Mouse (Mus musculus) kidney, postnatal 0 days (tissue): ENCODE data around the gene Guca1a. TPM values are rescaled to one million over a fixed set of nuclear protein-coding genes. Genes with fewer than 3 reads are reported as not detected.
A peak's percentile ranks its signal among the peaks of the same experiment; 100 is the strongest.

Experiments
- ATAC-seq: fragments of 200-750 bp; cut with Nextera tagmentation; replicated peaks from 2 replicates; pipeline ENCODE4 v1.8.0; 2017; ENCODE audit warnings: low read depth, moderate number of reproducible peaks, moderate TSS enrichment, moderate library complexity; ENCODE audit not compliant: low FRiP score
- DNase-seq: peaks from one replicate; pipeline ENCODE4 v3.0.0-alpha.2; 2016; ENCODE audit warnings: low spot score
- H3K27ac ChIP-seq: fragments of 300-500 bp; sonication (generic); 2 replicates; pipeline ENCODE4 v1.5.1; 2014; ENCODE audit warnings: mild to moderate bottlenecking
- H3K27me3 ChIP-seq: fragments of 300-500 bp; sonication (generic); 2 replicates; pipeline ENCODE4 v1.6.1; 2014; ENCODE audit warnings: low read length, mixed read lengths; ENCODE audit not compliant: insufficient read depth
- H3K36me3 ChIP-seq: fragments of 300-500 bp; sonication (generic); 2 replicates; pipeline ENCODE4 v1.6.1; 2014; ENCODE audit warnings: low read length, mixed read lengths; ENCODE audit not compliant: insufficient read depth
- H3K4me1 ChIP-seq: fragments of 300-500 bp; sonication (generic); replicated peaks from 2 replicates; pipeline ENCODE4 v1.6.1; 2014; ENCODE audit warnings: antibody characterized with exemption, low read length, mixed read lengths; ENCODE audit not compliant: insufficient read depth
- H3K4me2 ChIP-seq: fragments of 300-500 bp; sonication (generic); 2 replicates; pipeline ENCODE4 v1.6.1; 2014; ENCODE audit warnings: mild to moderate bottlenecking, low read length, moderate library complexity, mixed read lengths
- H3K4me3 ChIP-seq: fragments of 300-500 bp; sonication (generic); replicated peaks from 2 replicates; pipeline ENCODE4 v1.5.1; 2014; ENCODE audit warnings: low read depth, low read length
- H3K9ac ChIP-seq: fragments of 300-500 bp; sonication (generic); 2 replicates; pipeline ENCODE4 v1.6.1; 2014; ENCODE audit warnings: low read depth, low read length
- H3K9me3 ChIP-seq: fragments of 300-500 bp; sonication (generic); replicated peaks from 2 replicates; pipeline ENCODE4 v1.6.1; 2016; ENCODE audit warnings: low read length, inconsistent platforms, mixed read lengths
- CTCF ChIP-seq: IDR thresholded peaks from 2 replicates; pipeline ENCODE4 v1.5.1; 2016; ENCODE audit warnings: antibody characterized with exemption, low read depth, mild to moderate bottlenecking, moderate library complexity
- WGBS: fragments of 180-500 bp; shearing (Covaris S2); extraction: QIAGEN DNeasy Blood & Tissue Kit; methylation state at CpG from one replicate; pipeline ENCODE4 v1.1.7; 2014; 5-methylcytosine and 5-hydroxymethylcytosine counted together
- polyA plus RNA-seq: library from polyadenylated mRNA; unstranded; fragments of >200 nt; fragmentation: Nextera tagmentation; extraction: Ambion mirVana; gene quantifications from 2 replicates; pipeline ENCODE4 v1.2.1, GENCODE M21; 2015

The Guca1a gene
- polyA plus RNA-seq = 3.9 and 4.5 TPM in 2 replicates

- no peaks in the 10 kb centered on the region for H3K9me3 ChIP-seq
- DNase-seq = no peak
- H3K4me2 ChIP-seq = no peak within 1 kb of the TSS
- H3K4me1 ChIP-seq = no peaks in the 10 kb centered on the region
- no peak within 1 kb of the TSS for H3K4me3 ChIP-seq
- no peak for ATAC-seq
- TF ChIP-seq CTCF = no peak
- no peak within 1 kb of the TSS for H3K9ac ChIP-seq
- WGBS = 68% methylated on average over 10 of the region's 10 CpGs
- no peaks in the 10 kb centered on the region for H3K27me3 ChIP-seq
- H3K27ac ChIP-seq = no peak within 1 kb of the TSS
- H3K36me3 ChIP-seq = no peaks in the 10 kb centered on the region
Observed at GRCm38 (mm10) chr17:47400451-47400850, at the start of gene Guca1a. Gene Guca1a, minus strand, starts transcription at chr17:47400584.

GRCm38 (mm10) chr17:47449432-47449831 is 49.0 kb upstream of the Guca1a start:
- Histone ChIP-seq H3K9me3 (no peaks in the 10 kb centered on the region), H3K9ac (no peak overlapping the region), H3K36me3 (no peaks in the 10 kb centered on the region), H3K4me3 (no peak overlapping the region), H3K4me2 (no peak overlapping the region), H3K27me3 (no peaks in the 10 kb centered on the region), H3K4me1 (peaks cover 23% of the 10 kb centered on the region), H3K27ac (peak overlapping the region; percentile 32; the same call in 1 of the 2 replicates)
- WGBS = 40% methylated on average over 5 of the region's 5 CpGs
- ATAC-seq = no peak
- DNase-seq = no peak
- TF ChIP-seq CTCF = no peak

- Histone ChIP-seq H3K9ac (no peak overlapping the region), H3K4me1 (peaks cover 23% of the 10 kb centered on the region), H3K4me2 (no peak overlapping the region), H3K9me3 (no peaks in the 10 kb centered on the region), H3K27ac (peak overlapping the region; percentile 32), H3K4me3 (no peak overlapping the region), H3K27me3 (no peaks in the 10 kb centered on the region), H3K36me3 (no peaks in the 10 kb centered on the region)
- ATAC-seq = no peak; the same call in 1 of the 2 replicates
- peak; percentile 47 for DNase-seq
- TF ChIP-seq CTCF = no peak
- WGBS = 25% methylated on average over 8 of the region's 8 CpGs
Observed at GRCm38 (mm10) chr17:47448523-47449372, 48.4 kb upstream of the Guca1a start.

DNA sequence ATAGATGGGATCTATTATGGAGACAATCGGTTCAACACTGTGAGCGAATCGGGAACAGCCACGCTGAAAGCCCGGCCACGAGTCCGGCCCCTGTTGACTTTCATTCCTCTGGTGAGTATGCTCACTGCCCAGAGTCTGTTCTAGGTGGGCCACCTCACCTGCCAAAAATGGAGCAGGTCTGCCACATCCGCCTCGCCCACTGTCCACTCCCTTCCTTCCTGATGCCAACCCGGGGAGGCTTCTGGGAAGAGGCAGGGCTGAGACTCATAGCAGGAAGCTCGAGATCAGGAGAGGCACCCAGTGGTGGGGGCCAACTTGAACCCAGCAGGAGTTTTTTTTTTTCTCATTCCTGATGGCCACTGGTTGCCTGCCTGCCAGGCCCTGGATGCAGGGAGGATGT is 46.2 kb upstream of the Guca1a start:
- Histone ChIP-seq H3K36me3 (no peaks in the 10 kb centered on the region), H3K9me3 (no peaks in the 10 kb centered on the region), H3K4me1 (peaks cover 23% of the 10 kb centered on the region), H3K27me3 (no peaks in the 10 kb centered on the region), H3K9ac (no peak overlapping the region), H3K4me3 (no peak overlapping the region), H3K27ac (no peak overlapping the region), H3K4me2 (no peak overlapping the region)
- WGBS = 88% methylated on average over 11 of the region's 11 CpGs
- no peak for TF ChIP-seq CTCF
- no peak for ATAC-seq
- DNase-seq = no peak

DNA sequence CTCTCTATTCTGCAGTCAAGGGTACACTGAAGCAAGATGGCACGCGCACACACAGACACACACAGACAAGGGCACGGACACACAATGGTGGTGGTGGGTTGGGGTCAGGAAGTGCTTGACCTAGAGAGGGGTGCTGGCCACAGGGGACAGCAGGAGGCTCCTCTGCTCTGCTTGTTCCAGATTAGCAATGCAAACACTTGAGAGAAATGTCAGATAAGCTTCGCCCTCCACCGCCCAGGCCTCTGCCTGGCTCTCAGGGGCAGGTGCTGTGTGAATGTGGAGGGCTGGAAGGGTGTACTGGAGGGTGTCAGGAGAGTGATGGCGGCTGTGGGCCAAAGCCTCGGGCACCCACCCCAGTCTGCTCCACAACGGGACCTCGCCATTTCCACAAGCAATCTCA is 45.6 kb upstream of the Guca1a start:
- DNase-seq = no peak
- ATAC-seq = no peak
- no peak for TF ChIP-seq CTCF
- H3K36me3 ChIP-seq = no peaks in the 10 kb centered on the region
- peaks cover 23% of the 10 kb centered on the region for H3K4me1 ChIP-seq
- H3K27me3 ChIP-seq = no peaks in the 10 kb centered on the region
- no peak overlapping the region for H3K27ac ChIP-seq
- WGBS = 83% methylated on average over 9 of the region's 9 CpGs
- no peak overlapping the region for H3K4me2 ChIP-seq
- no peak overlapping the region for H3K4me3 ChIP-seq
- H3K9ac ChIP-seq = no peak overlapping the region
- H3K9me3 ChIP-seq = no peaks in the 10 kb centered on the region

DNA sequence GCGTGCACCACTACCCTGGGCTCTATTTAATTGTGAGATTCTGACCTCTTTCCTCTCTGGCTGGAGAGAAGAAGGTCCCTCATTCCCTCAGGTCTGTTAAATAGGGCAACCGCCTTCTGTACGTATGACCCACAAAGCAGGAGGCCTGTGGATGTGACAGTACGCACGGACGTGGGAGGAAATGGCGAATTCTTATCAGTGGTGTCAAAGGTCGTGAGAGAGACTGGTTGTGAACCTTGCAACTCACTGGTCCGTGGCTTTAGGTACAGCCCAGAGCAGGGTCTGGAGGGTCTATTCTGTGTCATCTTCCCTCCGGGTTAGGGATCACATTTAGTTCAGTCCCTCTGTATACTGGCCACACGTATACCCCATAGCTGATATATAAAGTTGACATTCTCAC is 45.1 kb upstream of the Guca1a start:
- Histone ChIP-seq H3K4me2 (no peak overlapping the region), H3K4me1 (peaks cover 22% of the 10 kb centered on the region), H3K9me3 (no peaks in the 10 kb centered on the region), H3K9ac (no peak overlapping the region), H3K27me3 (no peaks in the 10 kb centered on the region), H3K27ac (no peak overlapping the region), H3K4me3 (no peak overlapping the region), H3K36me3 (no peaks in the 10 kb centered on the region)
- no peak for DNase-seq
- no peak for TF ChIP-seq CTCF
- no peak for ATAC-seq
- WGBS = 65% methylated on average over 11 of the region's 11 CpGs

DNA sequence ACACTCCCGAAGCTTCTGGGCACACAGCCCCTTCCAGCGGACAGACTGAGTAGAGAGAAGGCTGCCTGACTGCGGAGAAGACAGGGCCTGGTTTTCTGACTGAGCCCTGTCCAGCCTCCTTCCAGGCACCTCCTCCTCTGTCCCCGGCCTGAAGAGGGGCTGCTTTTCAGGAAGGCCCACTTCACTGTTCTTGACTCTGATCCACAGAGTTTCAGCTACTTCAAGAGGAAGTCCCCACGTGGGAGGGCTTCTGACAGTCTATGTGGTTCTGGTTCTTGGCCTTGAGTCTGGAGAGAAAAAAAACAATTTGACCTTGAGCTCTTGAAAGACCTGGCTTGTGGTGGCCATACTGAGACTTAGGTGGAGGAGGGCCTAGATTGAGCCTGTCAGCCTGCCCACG is 43.7 kb upstream of the Guca1a start:
- no peaks in the 10 kb centered on the region for H3K27me3 ChIP-seq
- H3K4me1 ChIP-seq = peaks cover 18% of the 10 kb centered on the region
- ATAC-seq = no peak
- no peak overlapping the region for H3K4me3 ChIP-seq
- no peak for DNase-seq
- H3K36me3 ChIP-seq = no peaks in the 10 kb centered on the region
- no peaks in the 10 kb centered on the region for H3K9me3 ChIP-seq
- 56% methylated on average over 6 of the region's 6 CpGs for WGBS
- no peak overlapping the region for H3K9ac ChIP-seq
- no peak overlapping the region for H3K4me2 ChIP-seq
- peak overlapping the region; percentile 27; the same call in 1 of the 2 replicates for H3K27ac ChIP-seq
- no peak for TF ChIP-seq CTCF
